Mouse (Mus musculus): ENCODE results near the gene Gba2.

DNA sequence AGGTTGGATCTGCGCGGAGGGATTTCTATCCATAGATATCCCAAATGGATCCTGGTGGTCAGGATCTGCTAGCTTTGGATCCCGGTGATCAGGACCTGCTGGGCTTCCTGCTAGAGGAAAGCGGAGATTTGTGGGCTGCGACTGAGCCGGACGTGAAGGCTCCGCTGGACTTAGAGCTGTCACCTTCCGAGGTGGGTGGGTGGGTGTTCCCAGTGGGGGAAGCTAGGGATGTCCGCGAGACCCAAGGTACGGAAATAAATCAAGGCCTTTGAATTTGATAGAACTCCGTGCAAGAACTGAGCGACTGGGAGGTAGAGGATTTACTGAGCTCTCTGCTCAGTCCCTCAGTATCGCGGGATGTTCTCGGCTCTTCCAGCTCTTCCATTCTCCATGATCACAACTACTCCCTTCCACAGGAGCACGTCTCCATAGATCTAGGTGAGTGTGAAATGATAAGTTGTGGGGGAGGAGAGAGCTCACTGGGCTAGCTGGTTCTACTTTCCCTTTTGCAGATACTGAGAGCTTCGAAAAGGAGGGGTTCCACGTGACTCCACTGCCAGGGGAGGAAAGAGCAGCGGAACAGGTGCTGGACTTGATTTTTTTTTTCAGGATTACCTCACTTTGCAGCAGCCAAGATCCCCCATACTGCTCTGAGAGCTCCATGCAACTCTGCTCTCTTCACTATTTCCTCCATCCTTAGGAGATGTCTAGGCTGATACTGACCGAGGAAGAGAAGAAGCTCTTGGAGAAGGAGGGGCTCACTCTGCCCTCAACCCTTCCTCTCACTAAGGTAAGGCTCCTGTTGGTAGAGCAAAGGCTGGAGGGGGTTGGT is 15.7 kb downstream of the Gba2 start:
- TF ChIP-seq CTCF (IDR thresholded peaks at IDR 0.05; ENCODE audit: borderline replicate concordance, insufficient read depth, low read depth, low read length) (no peak), POLR2A (IDR thresholded peaks at IDR 0.05; ENCODE audit: borderline replicate concordance, insufficient read depth, low read length) (no peak)

All from cerebellum, adult 2 months (tissue).